Mouse (Mus musculus): ENCODE measurements around the gene Serpina3k.

GRCm38 (mm10) chr12:104289872-104290271 lies 48.4 kb upstream of the Serpina3k start:
- no peak for TF ChIP-seq CTCF (IDR thresholded peaks at IDR 0.05; ENCODE audit: borderline replicate concordance, extremely low read depth, insufficient read depth, insufficient read length)
- TF ChIP-seq POLR2A (IDR thresholded peaks at IDR 0.05; ENCODE audit: borderline replicate concordance, extremely low read depth, insufficient read depth, insufficient read length, poor library complexity, severe bottlenecking) = no peak
